Mouse (Mus musculus) ES-Bruce4 (cell line): ENCODE data around the gene Daxx. TPM values are rescaled to one million over a fixed set of nuclear protein-coding genes. Genes with fewer than 3 reads are reported as not detected.

Experiments used
- H3K27ac ChIP-seq: 2 replicates; pipeline ENCODE4 v1.5.1; 2012; ENCODE audit warnings: low read length, inconsistent platforms; ENCODE audit not compliant: insufficient read depth
- H3K27me3 ChIP-seq: 2 replicates; pipeline ENCODE4 v1.6.1; 2012; ENCODE audit warnings: mild to moderate bottlenecking, low read length, inconsistent platforms; ENCODE audit not compliant: control insufficient read depth, poor library complexity, insufficient read depth, severe bottlenecking
- H3K36me3 ChIP-seq: 2 replicates; pipeline ENCODE4 v1.6.1; 2012; ENCODE audit warnings: inconsistent platforms, mild to moderate bottlenecking, low read length, moderate library complexity; ENCODE audit not compliant: control insufficient read depth, poor library complexity, insufficient read depth, severe bottlenecking
- H3K4me1 ChIP-seq: one replicate; pipeline ENCODE4 v1.8.1; 2011; ENCODE audit warnings: low read length; ENCODE audit not compliant: control insufficient read depth, insufficient read depth
- H3K4me3 ChIP-seq: 2 replicates; pipeline ENCODE4 v1.5.1; 2011; ENCODE audit warnings: low read depth, mild to moderate bottlenecking, low read length
- H3K9ac ChIP-seq: 2 replicates; pipeline ENCODE4 v1.6.1; 2012; ENCODE audit warnings: low read depth, mild to moderate bottlenecking, inconsistent platforms; ENCODE audit not compliant: poor library complexity, severe bottlenecking
- H3K9me3 ChIP-seq: replicated peaks from 2 replicates; pipeline ENCODE4 v1.6.1; 2012; ENCODE audit warnings: mild to moderate bottlenecking, low read length, inconsistent platforms; ENCODE audit not compliant: control insufficient read depth, poor library complexity, insufficient read depth, severe bottlenecking
- CTCF ChIP-seq: IDR thresholded peaks from one replicate; pipeline ENCODE4 v1.8.1; 2011; ENCODE audit warnings: low read depth, low read length
- EP300 ChIP-seq: IDR thresholded peaks from 2 replicates; pipeline ENCODE4 v1.6.1; 2011; ENCODE audit warnings: low read depth, low read length; ENCODE audit not compliant: insufficient read depth
- POLR2A ChIP-seq: IDR thresholded peaks from one replicate; pipeline ENCODE4 v1.8.1; 2011; ENCODE audit warnings: low read length; ENCODE audit not compliant: insufficient read depth
- polyA plus RNA-seq: library from polyadenylated mRNA; stranded (reverse); fragments of >200 nt; gene quantifications from 2 replicates; pipeline ENCODE4 v1.2.4, GENCODE M21; 2011; ENCODE audit warnings: low read depth; ENCODE audit not compliant: missing spikeins, insufficient read depth, insufficient read length

Gene Daxx
- polyA plus RNA-seq, 1 experiment: 42.3 TPM

DNA sequence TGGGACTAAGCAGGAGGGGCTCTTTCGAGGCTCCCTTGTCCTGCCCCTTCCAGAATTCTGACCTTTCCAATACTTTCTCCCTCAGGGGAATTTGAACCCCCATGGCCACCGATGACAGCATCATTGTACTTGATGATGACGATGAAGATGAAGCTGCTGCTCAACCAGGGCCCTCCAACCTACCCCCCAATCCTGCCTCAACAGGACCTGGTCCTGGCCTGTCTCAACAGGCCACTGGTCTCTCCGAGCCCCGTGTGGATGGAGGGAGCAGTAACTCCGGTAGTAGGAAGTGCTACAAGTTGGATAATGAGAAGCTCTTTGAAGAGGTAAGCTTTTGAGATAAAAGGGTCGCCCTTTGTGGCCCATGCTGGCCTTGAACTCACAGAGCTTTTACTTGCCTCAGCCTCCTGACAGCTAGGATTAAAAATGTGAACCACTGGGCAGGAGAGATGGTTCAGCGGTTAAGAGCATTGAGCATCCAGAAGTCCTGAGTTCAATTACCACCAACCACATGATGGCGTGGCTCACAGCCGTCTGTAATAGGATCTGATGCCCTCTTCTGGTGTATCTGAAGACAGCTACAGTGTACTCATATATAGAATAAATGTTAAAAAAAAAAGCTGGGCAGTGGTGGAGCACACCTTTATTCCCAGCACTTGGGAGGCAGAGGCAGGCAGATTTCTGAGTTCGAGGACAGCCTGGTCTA is 1.3 kb downstream of the Daxx start:
- Histone ChIP-seq H3K36me3 (peaks cover 29% of the 10 kb centered on the region), H3K4me1 (peaks cover 3% of the 10 kb centered on the region), H3K9me3 (no peaks in the 10 kb centered on the region), H3K27me3 (no peaks in the 10 kb centered on the region), H3K27ac (peak overlapping the region; percentile 54), H3K4me3 (peak overlapping the region; percentile 98), H3K9ac (peak overlapping the region; percentile 89)
- no peak for TF ChIP-seq POLR2A
- TF ChIP-seq CTCF: peak; percentile 16
- no peak for TF ChIP-seq EP300

DNA sequence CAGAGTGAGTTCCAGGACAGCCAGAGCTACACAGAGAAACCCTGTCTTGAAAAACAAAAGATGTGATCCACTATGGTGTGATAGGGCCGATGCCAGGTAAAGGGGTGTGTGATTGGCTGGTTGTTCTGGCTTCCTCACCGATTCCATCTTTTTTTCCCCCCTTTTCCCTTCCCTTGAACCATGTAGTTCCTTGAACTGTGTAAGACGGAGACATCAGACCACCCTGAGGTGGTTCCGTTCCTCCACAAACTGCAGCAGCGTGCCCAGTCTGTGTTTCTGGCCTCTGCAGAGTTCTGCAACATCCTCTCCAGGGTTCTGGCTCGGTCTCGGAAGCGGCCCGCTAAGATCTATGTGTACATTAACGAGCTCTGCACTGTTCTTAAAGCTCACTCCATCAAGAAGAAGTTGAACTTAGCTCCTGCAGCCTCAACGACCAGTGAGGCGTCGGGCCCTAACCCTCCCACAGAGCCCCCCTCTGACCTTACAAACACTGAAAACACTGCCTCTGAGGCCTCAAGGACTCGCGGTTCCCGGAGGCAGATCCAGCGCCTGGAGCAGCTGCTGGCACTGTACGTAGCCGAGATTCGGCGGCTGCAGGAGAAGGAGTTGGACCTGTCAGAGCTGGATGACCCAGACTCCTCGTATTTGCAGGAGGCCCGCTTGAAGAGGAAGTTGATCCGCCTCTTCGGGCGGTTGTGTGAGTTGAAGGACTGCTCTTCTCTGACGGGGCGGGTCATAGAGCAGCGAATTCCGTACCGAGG is 2.0 kb downstream of the Daxx start:
- H3K4me3 ChIP-seq: peak overlapping the region; percentile 26
- H3K27me3 ChIP-seq: no peaks in the 10 kb centered on the region
- H3K9me3 ChIP-seq: no peaks in the 10 kb centered on the region
- peak overlapping the region; percentile 22 for H3K9ac ChIP-seq
- TF ChIP-seq POLR2A (no peak), EP300 (no peak), CTCF (no peak)
- H3K27ac ChIP-seq: peak overlapping the region; percentile 44
- H3K4me1 ChIP-seq: peaks cover 3% of the 10 kb centered on the region
- H3K36me3 ChIP-seq: peaks cover 29% of the 10 kb centered on the region

DNA sequence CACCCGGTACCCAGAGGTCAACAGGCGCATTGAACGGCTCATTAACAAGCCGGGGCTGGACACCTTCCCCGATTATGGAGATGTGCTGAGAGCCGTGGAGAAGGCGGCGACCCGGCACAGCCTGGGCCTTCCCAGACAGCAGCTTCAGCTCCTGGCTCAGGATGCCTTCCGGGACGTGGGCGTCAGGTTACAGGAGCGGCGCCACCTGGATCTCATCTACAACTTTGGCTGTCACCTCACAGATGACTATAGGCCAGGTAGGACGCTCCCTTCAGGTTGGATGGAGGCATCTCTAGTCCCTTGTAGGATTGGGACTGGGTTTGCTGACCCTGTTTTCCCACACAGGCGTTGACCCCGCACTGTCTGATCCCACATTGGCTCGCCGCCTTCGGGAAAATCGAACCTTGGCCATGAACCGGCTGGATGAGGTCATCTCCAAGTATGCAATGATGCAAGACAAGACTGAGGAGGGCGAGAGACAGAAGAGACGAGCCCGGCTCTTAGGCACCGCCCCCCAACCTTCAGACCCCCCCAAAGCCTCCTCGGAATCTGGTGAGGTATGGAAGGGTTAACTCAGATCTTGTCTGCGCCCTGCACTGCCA is 2.7 kb downstream of the Daxx start:
- Histone ChIP-seq H3K27ac (peak overlapping the region; percentile 44), H3K9me3 (no peaks in the 10 kb centered on the region), H3K9ac (peak overlapping the region; percentile 22), H3K4me3 (peak overlapping the region; percentile 26), H3K4me1 (peaks cover 3% of the 10 kb centered on the region), H3K27me3 (no peaks in the 10 kb centered on the region), H3K36me3 (peaks cover 29% of the 10 kb centered on the region)
- no peak for TF ChIP-seq POLR2A
- TF ChIP-seq EP300: 0 out of 2 replicates have a peak, but pooled peaks have one; percentile 3
- TF ChIP-seq CTCF: peak; percentile 0

DNA sequence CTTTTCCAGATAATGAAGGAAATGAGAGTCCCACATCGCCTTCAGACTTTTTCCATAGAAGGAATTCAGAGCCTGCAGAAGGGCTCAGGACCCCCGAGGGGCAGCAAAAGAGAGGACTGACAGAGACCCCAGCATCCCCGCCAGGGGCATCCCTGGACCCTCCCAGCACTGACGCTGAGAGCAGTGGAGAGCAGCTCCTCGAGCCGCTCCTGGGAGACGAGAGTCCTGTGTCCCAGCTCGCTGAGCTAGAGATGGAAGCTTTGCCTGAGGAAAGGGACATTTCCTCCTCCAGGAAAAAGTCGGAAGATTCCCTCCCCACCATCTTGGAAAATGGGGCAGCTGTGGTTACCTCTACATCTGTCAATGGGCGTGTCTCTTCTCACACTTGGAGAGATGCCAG is 4.0 kb downstream of the Daxx start:
- Histone ChIP-seq H3K4me1 (peaks cover 3% of the 10 kb centered on the region), H3K9me3 (no peaks in the 10 kb centered on the region), H3K36me3 (peaks cover 29% of the 10 kb centered on the region), H3K9ac (no peak overlapping the region), H3K4me3 (no peak overlapping the region), H3K27ac (no peak overlapping the region), H3K27me3 (no peaks in the 10 kb centered on the region)
- TF ChIP-seq EP300: no peak
- TF ChIP-seq POLR2A: no peak
- TF ChIP-seq CTCF: no peak

DNA sequence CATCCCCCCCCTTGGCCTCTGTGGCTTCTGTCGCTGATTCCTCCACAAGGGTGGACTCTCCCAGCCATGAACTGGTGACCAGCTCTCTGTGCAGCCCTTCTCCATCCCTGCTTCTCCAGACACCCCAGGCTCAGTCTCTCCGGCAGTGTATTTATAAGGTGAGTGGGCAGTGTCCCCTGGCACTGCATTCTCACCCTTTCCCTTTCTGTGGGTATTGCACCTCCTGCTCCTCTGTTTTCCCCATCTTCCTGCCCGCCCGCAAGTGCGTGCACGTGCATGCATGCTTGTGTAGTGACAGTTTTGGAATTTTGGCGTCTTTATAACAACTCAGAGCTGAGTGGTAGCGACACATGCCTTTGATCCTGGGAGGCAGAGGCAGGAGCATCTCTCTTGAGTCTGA is 4.7 kb downstream of the Daxx start:
- no peak overlapping the region for H3K27ac ChIP-seq
- TF ChIP-seq CTCF: no peak
- no peak for TF ChIP-seq EP300
- TF ChIP-seq POLR2A: no peak
- H3K4me3 ChIP-seq: no peak overlapping the region
- peaks cover 4% of the 10 kb centered on the region for H3K4me1 ChIP-seq
- H3K9me3 ChIP-seq: no peaks in the 10 kb centered on the region
- no peak overlapping the region for H3K9ac ChIP-seq
- H3K36me3 ChIP-seq: peaks cover 29% of the 10 kb centered on the region
- no peaks in the 10 kb centered on the region for H3K27me3 ChIP-seq
